Comparison of ENCODE assay signal across 23 mouse cellular contexts in the genomic region with DNA sequence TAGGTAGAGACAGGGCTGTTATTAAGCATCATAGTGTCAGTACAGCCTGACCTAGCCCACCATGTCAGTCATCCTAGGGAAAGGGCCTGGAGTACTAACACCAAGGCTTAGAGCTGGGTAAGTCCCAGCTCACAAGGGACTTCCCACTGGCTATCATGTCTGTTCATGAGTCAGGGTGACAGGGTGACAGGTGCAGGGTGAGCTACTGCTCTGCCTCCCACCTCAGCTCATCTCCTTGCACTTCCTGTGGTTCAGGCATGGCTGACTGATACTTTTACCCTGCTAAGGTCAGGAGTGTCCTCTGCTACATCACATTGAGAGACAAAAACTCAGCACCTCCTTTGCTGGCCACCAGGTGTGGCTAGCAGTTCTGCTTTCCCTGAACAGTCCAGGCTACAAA. TPM values are rescaled to one million over a fixed set of nuclear protein-coding genes. Genes with fewer than 3 reads are reported as not detected.
DNase-seq lines count a peak whose midpoint lies in the region; ATAC-seq and TF ChIP-seq lines count a peak whose summit lies in the region.
"Had no signal": no experiment of that assay in that cellular context is flagged by ENCODE, and none has a peak within 500 bp of the region (broad histone marks: within the 10 kb centered on the region; RNA-seq: fewer than 3 reads in every experiment).

No protein-coding gene starts in this region.

- TF ChIP-seq POLR2A in small intestine, adult 2 months (IDR thresholded peaks at IDR 0.05; ENCODE audit: low read depth, low read length): no peak
- no peak for TF ChIP-seq POLR2A in kidney, adult 2 months (IDR thresholded peaks at IDR 0.05; ENCODE audit: low read depth, low read length)

- peaks cover 60% of the 10 kb centered on the region for H3K36me3 ChIP-seq in small intestine, adult 2 months (ENCODE audit: control insufficient read depth, insufficient read depth, low read length)
- peaks cover 13% of the 10 kb centered on the region; the same call in 1 of the 2 replicates for H3K36me3 ChIP-seq in embryonic facial prominence, embryonic 10.5 days (replicated peaks)
- no peaks in the 10 kb centered on the region for H3K36me3 ChIP-seq in kidney, adult 2 months (ENCODE audit: control insufficient read depth, insufficient read depth, low read length)
- H3K36me3 ChIP-seq: heart, embryonic 13.5 days; hindbrain, embryonic 12.5 days had no signal

- no peak for TF ChIP-seq CTCF in small intestine, adult 2 months (IDR thresholded peaks at IDR 0.05; ENCODE audit: extremely low read depth, insufficient read length, insufficient replicate concordance, low read depth, low read length)
- no peak for TF ChIP-seq CTCF in kidney, adult 2 months (conservative IDR thresholded peaks at IDR 0.05; ENCODE audit: insufficient read depth, insufficient read length, low read depth, low read length)

- peak; percentile 28 for DNase-seq in 3T3-L1 (ENCODE audit: low read depth, low spot score)
- DNase-seq in CD4-positive, CD25-positive, alpha-beta regulatory T cell, adult 2 months (ENCODE audit: low read depth, low spot score): peak; percentile 58
- DNase-seq in induced T-regulatory cell, adult 2 months (ENCODE audit: low read depth): peak; percentile 62
- DNase-seq in embryonic facial prominence, embryonic 10.5 days (ENCODE audit: low spot score): no peak
- no peak for DNase-seq in layer of hippocampus, adult 11-12 months (ENCODE audit: low spot score)
- no peak for DNase-seq in kidney, adult 2 months
- DNase-seq: adrenal gland, adult 8-10 months; cerebellum, adult 11-12 months; cerebellum, adult 9-11 months; cerebellum, postnatal 36 days; gastrocnemius, adult 2 months; gastrocnemius, postnatal 25 days; heart, postnatal 36 days; kidney, adult 11 months had no signal

- peak overlapping the region; percentile 98 for H3K27ac ChIP-seq in small intestine, adult 2 months (ENCODE audit: insufficient read depth, low read depth, low read length)
- H3K27ac ChIP-seq in embryonic facial prominence, embryonic 10.5 days (replicated peaks): no peak overlapping the region
- H3K27ac ChIP-seq in kidney, adult 2 months (ENCODE audit: insufficient read depth, low read depth, low read length): no peak overlapping the region
- H3K27ac ChIP-seq: forebrain, embryonic 13.5 days; gastrocnemius, adult 2 months; heart, embryonic 13.5 days; hindbrain, embryonic 12.5 days had no signal

- H3K27me3 ChIP-seq in small intestine, adult 2 months (ENCODE audit: control insufficient read depth, insufficient read depth, low read length): no peaks in the 10 kb centered on the region
- no peaks in the 10 kb centered on the region for H3K27me3 ChIP-seq in embryonic facial prominence, embryonic 10.5 days (replicated peaks; ENCODE audit: low read depth, poor library complexity, severe bottlenecking)
- no peaks in the 10 kb centered on the region for H3K27me3 ChIP-seq in kidney, adult 2 months (replicated peaks; ENCODE audit: control insufficient read depth, insufficient read depth, low read length)
- H3K27me3 ChIP-seq: forebrain, embryonic 13.5 days; heart, embryonic 13.5 days had no signal

- no peaks in the 10 kb centered on the region for H3K9me3 ChIP-seq in embryonic facial prominence, embryonic 10.5 days
- H3K9me3 ChIP-seq: forebrain, embryonic 13.5 days; heart, embryonic 13.5 days; hindbrain, embryonic 12.5 days had no signal

- peaks cover 43% of the 10 kb centered on the region for H3K4me1 ChIP-seq in small intestine, adult 2 months (ENCODE audit: control insufficient read depth, insufficient read depth, insufficient read length, low read length)
- peaks cover 20% of the 10 kb centered on the region for H3K4me1 ChIP-seq in embryonic facial prominence, embryonic 10.5 days
- H3K4me1 ChIP-seq in kidney, adult 2 months (ENCODE audit: control insufficient read depth, insufficient read depth, low read length): peaks cover 17% of the 10 kb centered on the region
- H3K4me1 ChIP-seq: heart, embryonic 13.5 days had no signal

- no peak for ATAC-seq in megakaryocyte progenitor cell, adult 5-6 weeks (replicated peaks; ENCODE audit: poor library complexity)
- ATAC-seq: forebrain, embryonic 13.5 days; hindbrain, embryonic 16.5 days had no signal

- H3K4me3 ChIP-seq in small intestine, adult 2 months (ENCODE audit: low read depth, low read length): no peak overlapping the region
- H3K4me3 ChIP-seq in embryonic facial prominence, embryonic 10.5 days: no peak overlapping the region
- H3K4me3 ChIP-seq in kidney, adult 2 months (ENCODE audit: insufficient read depth, low read depth, low read length): no peak overlapping the region
- H3K4me3 ChIP-seq: forebrain, embryonic 13.5 days; gastrocnemius, adult 2 months; heart, embryonic 13.5 days; hindbrain, embryonic 12.5 days had no signal

RNA-seq across cellular contexts. Expression of gene Fam83g, which starts 15.0 kb away (rescaled TPM):
- polyA plus RNA-seq in small intestine, adult 2 months (2012; rRNA removed): 15.8 and 33.8 TPM in 2 replicates
- 2.2 and 2.3 TPM in 2 replicates for polyA plus RNA-seq in embryonic facial prominence, embryonic 10.5 days (2016; fragmentation: Nextera tagmentation; extraction: Ambion mirVana)
- not detected in 2 replicates for total RNA-seq in megakaryocyte progenitor cell, adult 5-6 weeks (2015)
- 0.10 TPM in 1 of 2 replicates, not detected in the other for total RNA-seq in megakaryocyte progenitor cell, adult 5-6 weeks (2017)
- polyA plus RNA-seq in kidney, adult 2 months (2012; rRNA removed): 15.4 and 17.6 TPM in 2 replicates
- total RNA-seq: granulocyte monocyte progenitor cell, adult 5-6 weeks had no signal

RNA-seq across cellular contexts. Expression of gene Slc5a10, which starts 21.8 kb away (rescaled TPM):
- not detected in 2 replicates for polyA plus RNA-seq in small intestine, adult 2 months (2012; rRNA removed)
- polyA plus RNA-seq in embryonic facial prominence, embryonic 10.5 days (2016; fragmentation: Nextera tagmentation; extraction: Ambion mirVana): 0.14 TPM in 1 of 2 replicates, not detected in the other
- total RNA-seq in megakaryocyte progenitor cell, adult 5-6 weeks (2015): not detected in 2 replicates
- not detected in 2 replicates for total RNA-seq in megakaryocyte progenitor cell, adult 5-6 weeks (2017)
- polyA plus RNA-seq in kidney, adult 2 months (2012; rRNA removed): 348 and 492 TPM in 2 replicates
- total RNA-seq: gastrocnemius, adult 2 months; gastrocnemius, postnatal 25 days; granulocyte monocyte progenitor cell, adult 5-6 weeks; heart, adult 8-10 months; heart, postnatal 36 days had no signal
- polyA plus RNA-seq: forebrain, embryonic 13.5 days; heart, postnatal 0 days; hindbrain, embryonic 12.5 days; hindbrain, embryonic 16.5 days had no signal

RNA-seq across cellular contexts. Expression of gene Grap, which starts 45.8 kb away (rescaled TPM):
- polyA plus RNA-seq in small intestine, adult 2 months (2012; rRNA removed): 3.4 and 7.7 TPM in 2 replicates
- polyA plus RNA-seq in embryonic facial prominence, embryonic 10.5 days (2016; fragmentation: Nextera tagmentation; extraction: Ambion mirVana): 6.0 and 6.5 TPM in 2 replicates
- total RNA-seq in megakaryocyte progenitor cell, adult 5-6 weeks (2015): 0.07 and 0.73 TPM in 2 replicates
- total RNA-seq in megakaryocyte progenitor cell, adult 5-6 weeks (2017): 0.37 and 1.4 TPM in 2 replicates
- polyA plus RNA-seq in kidney, adult 2 months (2012; rRNA removed): 11.1 and 15.3 TPM in 2 replicates

Comparison
In these comparisons a context has a peak if more than half of its experiments do, and no peak if none do; other contexts are left out.
1. DNase-seq: peak in 3T3-L1 (single experiment), CD4-positive, CD25-positive, alpha-beta regulatory T cell, adult 2 months (single experiment) and induced T-regulatory cell, adult 2 months (single experiment); none in embryonic facial prominence, embryonic 10.5 days (single experiment), layer of hippocampus, adult 11-12 months (single experiment) and kidney, adult 2 months (single experiment).
2. RNA of gene Slc5a10, which starts 21.8 kb away (polyA plus RNA-seq): 348 to 492 TPM in kidney, adult 2 months; 0.14 TPM in embryonic facial prominence, embryonic 10.5 days and not detected in small intestine, adult 2 months; every median in the first group is over 100 times any median in the second.